Mouse (Mus musculus) kidney, adult 11 months (tissue): Measurements from ENCODE around the gene Pla2g2e.
"Not testable (repeated sequence)": the region's sequence is repeated elsewhere in the genome, so short reads cannot be mapped to it uniquely, and the experiment has no call there.

Experiments
- DNase-seq: peaks from one replicate; pipeline ENCODE4 v3.0.0; 2022

Gene Pla2g2e

DNA sequence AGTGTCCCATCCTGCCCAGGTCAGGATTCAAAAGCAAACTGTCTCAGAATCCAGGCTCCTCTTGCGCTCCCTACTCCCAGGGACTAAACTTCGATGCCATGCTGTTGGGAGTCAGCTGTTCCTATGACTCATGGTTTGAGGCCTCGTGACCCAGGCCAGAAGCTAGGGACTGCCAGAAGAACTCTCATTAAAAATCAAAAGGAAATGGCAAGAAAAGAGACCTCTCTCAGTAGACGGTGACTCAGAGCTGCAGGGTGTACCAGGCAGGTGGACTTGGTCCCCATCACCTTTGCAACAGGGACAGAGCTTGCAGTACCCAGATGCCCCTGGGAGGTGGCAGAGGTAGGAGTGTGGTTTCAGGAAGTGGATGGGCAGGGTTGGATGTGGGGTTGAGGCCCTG, at the start of gene Pla2g2e:
Pla2g2e (plus strand) TSS at position 212 of the 400 bp plus-strand sequence.
- DNase-seq: no peak

DNA sequence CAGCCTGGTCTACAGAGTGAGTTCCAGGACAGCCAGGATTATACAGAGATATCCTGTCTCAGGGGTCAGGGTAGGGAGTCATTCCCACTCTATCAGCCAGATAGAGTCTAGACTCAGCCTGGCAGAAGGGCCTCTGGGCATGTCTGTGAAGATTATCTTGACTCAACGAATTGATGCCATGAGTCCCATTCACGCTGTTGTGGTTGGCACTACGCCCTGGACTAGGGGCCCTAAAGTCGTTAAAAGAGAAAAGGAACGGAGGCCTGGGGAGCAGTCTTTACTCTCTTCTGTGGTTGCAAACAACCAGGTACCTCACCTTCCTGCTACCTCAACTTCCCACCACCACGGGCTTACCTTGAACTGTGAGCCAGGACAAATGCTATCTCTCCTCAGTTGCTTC, 37.9 kb upstream of the Pla2g2e start:
- no peak for DNase-seq

DNA sequence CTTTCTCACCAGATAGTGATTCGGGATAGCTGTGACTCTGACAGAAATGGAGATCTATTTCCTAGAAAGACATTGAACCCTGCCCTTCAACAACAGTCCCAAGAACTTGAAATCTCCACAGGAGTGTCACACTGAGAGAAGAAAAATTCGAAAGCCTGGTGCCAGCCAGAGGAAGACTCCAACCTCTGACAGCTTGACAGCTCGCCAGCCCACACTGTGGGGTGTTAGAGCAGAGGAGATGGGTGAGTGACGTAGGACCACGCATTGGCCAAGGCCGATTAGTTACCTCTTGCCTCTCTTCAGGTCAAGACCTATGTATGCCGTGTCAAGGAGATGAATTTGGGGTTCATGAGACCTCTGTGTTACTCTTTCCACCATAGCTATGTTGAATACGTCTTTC, 37.0 kb upstream of the Pla2g2e start:
- DNase-seq: no peak

DNA sequence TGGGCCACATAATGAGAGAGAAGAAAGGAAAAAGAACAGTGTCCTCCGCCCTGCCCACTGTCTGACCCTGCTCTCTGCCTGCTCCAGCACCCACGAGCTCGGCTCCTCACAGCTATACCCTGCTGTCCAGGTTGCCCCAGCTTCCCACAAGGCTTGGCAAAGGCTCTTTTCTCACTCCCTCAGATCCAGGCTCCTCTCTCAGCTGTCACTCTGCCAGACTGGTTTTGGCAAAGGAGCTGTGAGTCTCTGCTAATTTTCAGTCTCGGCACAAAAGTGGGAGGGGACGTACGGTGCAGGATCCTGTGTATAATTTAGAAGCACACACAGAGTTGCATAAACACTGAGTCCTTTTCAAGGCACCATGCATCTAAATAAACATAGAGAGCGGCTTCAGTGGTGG, 36.4 kb upstream of the Pla2g2e start:
- no peak for DNase-seq

DNA sequence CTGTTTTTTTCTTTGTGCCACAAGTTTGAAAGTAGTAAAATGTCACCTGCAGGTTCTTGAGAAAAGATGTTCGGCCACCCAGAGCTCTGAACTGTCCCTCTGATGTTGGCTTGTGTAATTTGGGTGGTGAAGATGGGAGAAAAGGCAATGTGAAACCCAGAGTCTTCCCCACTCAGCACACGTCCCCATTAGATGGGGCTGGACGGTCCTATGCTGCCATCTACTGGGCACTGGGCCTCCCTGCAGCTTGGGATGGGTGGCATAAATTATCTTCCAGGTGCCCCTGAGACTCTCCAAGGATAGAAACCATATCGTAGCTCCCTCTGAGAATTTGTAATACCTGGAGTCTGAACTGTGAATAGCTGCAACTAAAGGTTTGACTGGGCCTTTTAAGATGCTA, 26.3 kb upstream of the Pla2g2e start:
- DNase-seq: peak; percentile 24

DNA sequence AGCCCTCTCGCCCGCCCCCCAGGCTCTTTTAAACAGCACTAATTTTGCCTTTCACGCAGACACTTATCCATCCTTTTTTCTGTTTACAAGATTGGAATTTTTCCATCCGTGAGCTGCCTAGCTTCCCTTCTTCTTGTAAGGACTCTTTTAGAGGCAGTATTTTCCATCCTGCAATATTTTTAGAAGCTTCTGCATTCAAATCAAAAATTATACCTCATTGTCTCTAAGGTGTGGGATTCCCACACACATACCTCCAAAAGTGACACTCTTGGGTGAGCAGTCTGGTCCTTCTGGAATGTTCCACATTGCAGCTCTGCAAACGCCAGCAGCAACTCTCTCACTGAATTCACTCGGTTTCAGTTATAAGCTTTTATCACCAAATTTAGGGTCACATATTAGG, 24.8 kb upstream of the Pla2g2e start:
- DNase-seq: no peak

DNA sequence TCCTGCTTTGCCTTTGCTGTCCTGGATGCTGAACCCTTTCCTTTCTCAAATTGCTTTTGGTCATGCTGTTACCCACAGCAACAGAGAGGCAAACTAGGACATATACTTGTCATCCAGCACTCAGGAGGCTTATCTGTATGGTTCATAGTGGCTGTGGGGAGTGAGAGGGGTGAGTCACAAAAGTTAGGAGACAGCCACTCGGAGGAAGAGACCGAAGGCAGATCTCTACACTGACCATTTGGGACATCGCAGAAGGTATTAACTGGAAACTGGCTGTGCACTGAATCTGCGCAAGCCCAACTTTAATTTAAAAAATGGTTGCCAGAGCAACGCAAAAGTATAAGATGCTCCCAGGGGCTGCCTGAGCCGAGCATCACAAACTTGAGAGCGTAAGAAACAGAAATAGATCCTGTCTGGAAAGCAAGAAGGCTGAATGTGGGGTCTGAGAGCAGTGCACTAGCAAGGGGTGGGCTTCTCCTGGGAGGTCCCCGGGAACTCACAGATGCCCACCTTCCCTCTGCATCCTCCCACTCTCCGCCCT, 22.6 kb upstream of the Pla2g2e start:
- DNase-seq: no peak

DNA sequence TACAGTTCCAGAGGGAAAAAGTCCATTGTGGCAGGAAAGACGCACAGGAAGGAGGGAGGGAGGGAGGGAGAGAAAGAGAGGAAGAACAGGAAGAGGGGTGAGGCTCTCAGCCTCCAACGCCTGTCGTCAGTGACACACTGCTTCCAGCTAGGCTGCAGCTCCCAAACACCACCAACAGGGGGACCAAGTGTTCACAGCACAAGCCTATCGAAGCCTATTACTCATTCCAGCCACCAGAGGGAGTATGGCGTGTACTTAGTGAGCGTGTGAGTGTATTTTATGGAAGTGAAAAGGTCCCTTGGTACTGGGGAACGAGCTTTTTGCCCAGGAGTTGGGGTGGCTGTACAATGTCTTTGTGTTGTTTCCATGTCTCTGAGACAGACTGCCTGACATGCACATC, 21.3 kb upstream of the Pla2g2e start:
- DNase-seq: peak; percentile 55

DNA sequence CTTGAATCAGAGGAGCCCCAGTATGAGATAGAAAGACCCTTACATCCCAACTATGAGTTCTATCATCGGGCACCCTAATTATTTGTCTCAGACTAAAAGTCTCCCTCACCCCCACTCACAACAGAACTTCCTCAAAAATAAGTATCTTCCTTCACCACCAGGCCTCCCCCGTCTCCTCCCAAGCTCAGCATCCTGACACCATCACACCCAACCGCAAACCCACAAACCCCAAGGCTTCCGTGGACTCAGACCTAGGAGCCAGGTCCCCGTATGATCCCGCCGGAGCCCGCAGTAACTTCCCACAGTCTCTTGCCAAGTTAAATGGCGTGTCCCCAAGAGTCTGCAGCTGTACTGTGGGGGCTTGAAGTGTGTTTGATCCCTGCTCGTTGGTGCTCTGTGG, 20.2 kb upstream of the Pla2g2e start:
- no peak for DNase-seq

DNA sequence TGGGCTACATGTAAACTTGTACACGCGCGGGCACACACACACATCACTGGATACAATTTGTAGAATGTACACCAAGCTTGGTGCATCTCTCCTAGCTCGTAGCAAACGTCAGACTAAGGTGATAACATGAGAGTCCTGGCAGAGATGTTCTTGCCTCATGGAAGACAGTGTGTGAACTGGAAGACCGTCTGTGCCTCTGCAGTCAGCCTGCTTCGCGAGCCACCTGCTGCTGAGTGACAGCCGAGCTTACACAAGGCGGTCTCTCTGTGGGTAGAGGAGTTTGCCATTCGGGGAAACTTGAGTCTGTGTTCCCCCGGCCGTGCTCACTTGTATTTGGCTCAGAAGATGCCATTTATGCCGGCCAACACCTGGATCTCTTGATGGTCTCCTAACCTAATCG, 19.3 kb upstream of the Pla2g2e start:
- DNase-seq: no peak

DNA sequence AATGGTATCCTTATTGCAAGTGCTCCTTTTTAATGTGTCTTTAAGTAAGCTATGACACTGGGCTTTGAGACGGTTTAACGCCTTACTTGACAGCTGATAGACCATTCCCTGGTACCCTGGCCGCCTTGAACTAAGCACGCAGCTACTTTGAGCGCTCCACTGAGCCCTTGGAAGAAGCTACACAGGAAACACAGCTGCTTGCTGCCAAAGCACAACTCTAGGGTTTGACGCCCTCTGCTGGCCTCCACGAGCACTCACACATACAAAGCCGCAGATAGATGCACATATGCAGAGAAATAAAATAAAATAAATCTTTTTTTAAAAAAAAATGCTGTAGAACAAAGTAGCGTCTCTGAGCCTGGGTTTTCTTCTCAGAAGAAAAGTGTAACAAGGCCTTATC, 18.5 kb upstream of the Pla2g2e start:
- no peak for DNase-seq

DNA sequence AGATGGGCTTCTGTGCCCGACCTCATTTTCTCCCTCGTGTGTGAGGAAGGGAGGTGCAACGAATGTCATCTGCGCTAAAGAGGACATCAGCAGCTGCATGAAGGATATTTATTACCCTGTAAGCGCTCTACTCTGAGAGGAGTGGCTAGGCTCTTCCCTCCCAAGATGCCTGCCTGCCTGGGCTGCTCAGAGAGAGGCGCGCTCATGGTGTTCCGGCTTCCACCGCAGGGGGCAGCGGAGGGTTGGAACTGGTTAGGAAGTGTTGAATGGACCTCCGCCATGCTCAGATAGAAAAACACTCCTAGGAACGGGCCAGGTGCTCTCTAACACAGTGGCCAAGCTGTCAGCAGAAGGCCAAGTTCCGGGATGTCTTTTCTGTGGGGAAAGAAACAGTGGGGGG, 18.0 kb upstream of the Pla2g2e start:
- peak; percentile 45 for DNase-seq

DNA sequence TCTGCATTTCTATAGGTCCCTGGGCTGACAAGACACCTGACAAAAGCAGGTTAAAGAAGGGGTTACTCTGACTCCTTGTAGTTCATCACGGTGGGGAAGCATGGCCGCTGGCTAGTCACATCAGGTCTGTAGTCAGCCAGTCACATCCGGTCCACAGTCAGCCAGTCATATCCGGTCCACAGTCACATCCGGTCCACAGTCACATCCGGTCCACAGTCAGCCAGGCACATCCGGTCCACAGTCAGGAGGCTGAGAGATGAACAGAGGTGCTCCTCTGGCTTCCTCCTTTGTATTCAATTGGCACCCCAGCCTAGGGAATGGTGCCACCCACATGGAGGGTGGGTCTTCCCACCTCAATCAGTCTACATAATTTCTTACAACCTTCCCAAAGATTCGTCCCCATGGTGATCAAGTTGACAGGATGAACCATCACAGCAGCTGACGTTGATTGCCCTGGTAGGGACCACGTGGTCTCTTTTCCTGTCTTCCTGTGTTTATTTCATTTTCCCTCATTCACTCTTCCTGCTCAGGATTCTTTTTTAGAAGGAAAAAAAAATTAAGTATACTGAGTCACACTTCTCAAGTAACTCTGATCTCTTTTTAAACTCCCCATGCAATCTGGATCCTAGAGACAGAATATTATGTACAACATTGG, 14.3 kb upstream of the Pla2g2e start, which contains the start of gene Pla2g5:
Pla2g5 (minus strand) TSS at position 139 of the 655 bp plus-strand sequence.
- DNase-seq: no peak

DNA sequence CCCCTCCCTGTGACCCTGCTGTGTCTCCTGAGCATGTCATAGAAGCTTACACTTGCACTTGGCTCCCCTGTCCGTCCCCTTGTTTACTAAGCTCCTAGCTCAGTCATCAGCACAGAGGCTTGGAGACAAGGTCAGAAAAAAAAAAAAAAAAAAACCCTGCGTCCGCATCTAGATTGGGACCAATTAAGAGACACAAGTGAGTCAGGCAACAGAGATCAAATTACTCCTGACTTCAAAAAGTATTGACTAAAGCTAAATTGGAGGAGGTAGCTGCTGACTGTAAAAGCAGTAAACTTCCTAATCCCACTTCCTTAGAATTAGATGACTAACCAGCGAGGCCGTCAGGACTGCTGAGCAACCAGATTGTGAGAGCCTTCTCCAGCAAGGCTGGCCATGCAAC, 12.7 kb upstream of the Pla2g2e start:
- no peak for DNase-seq

DNA sequence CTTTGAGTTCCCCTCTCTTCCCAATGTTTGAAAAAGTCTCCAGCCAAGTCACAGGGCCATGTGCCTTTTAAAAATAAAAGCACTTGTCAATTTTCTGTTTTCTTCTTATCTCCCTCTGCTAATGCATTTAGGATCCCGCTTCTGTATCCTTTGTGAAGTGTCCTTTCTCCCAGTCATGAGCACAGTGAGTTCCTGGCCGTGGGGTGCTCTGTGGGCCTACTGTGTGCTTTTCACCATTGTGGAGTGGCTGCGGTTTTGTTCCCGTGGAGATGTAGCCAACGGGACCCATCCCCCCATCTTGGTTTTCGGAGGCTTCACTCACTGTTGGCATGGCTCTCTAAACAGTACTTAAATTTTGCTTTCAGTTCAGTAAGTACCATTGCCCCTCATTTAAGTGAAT, 11.8 kb upstream of the Pla2g2e start:
- no peak for DNase-seq

DNA sequence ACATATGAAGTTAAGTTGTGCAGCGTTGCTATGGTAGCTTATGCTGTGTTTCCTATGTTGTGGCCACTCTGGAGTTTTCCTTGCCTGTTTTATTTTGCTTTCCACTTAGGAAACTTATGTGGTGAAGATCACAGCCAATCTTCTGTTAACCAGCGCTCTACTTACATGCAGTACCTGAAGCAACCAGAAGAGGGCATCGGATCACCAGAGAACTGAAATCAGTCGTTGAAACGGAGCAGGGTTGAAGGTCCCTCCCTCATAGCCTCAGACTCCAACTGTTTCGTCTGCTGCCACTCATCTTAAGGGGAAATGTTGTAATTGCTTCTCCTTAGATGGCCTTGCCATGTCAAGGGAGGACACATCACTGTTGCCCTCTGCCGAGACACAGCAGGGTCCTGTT, 11.3 kb upstream of the Pla2g2e start:
- peak; percentile 54 for DNase-seq

DNA sequence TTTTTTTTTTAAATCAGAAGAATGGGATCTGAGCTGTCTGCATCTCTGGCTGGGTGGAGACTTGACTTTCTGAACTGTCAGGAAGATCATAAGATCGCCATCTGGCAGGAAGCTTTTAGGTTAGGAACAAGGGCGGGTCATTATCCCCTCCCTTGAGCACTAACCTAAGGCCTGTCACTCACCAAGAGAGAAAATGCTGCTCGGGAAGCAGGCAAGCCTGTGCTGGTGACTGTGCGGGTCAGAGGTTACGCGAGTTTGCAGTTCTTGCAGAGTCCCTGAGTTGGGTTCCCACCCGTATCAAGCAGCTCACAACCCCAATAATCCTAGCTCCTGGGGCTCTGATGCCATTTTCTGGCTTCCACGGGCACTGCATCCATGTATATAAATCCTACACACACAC, 9.1 kb upstream of the Pla2g2e start:
- DNase-seq: no peak

DNA sequence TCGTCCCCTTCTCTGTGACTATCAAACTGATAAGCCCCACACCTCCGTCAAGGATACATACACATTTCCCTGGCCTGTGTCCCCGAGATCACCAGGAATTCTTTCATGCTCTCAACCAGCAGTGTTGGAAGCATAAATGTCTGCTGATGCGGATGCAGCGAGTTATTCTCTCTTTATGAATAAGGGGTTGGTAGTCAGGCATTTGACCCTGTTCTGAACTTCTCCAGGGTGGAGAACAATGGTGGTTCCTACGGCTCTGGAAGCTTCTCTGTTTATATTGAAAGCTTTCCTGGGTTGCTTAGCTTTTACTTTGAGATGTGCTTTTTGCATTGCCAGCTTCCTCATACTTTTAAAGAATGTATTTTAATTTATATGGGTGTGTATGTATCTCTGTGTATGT, 3.9 kb upstream of the Pla2g2e start, which contains the start of gene Gm13030:
Gm13030 (minus strand) TSS at position 101 of the 400 bp plus-strand sequence.
- DNase-seq: no peak

DNA sequence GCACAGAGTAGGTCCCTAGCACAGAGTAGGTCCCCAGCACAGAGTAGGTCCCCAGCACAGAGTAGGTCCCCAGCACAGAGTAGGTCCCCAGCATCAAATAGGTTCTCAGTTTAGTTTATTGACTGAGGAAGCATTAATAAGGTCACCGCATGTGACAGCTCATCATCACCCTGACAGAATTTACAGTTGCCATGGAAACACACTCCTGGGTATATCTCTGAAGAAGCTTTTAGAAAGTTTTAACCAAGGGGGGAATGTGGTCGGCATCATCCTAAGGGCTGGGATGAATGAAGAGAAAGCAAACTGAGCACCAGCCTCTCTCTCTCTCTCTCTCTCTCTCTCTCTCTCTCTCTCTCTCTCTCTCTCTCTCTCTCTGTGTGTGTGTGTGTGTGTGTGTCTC, 2.5 kb upstream of the Pla2g2e start:
- not testable (repeated sequence) for DNase-seq

DNA sequence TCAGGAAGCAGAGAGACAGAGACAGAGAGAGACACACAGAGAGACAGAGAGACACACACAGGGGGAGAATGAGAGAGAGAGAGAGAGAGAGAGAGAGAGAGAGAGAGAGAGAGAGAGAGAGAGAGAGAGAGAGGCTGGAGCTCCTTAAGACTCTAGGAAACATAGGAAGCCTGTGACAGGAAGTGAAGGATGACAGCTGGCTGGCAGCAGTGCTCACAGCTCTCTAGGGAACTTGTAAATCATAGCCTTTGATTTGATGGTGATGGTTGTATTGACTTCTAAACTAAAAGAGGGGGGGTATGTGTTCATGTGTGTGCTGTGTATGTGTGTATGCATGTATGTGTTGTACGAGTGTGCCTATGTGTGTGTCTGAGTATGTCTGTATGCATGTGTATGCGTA, 1.8 kb upstream of the Pla2g2e start:
- DNase-seq: no peak

DNA sequence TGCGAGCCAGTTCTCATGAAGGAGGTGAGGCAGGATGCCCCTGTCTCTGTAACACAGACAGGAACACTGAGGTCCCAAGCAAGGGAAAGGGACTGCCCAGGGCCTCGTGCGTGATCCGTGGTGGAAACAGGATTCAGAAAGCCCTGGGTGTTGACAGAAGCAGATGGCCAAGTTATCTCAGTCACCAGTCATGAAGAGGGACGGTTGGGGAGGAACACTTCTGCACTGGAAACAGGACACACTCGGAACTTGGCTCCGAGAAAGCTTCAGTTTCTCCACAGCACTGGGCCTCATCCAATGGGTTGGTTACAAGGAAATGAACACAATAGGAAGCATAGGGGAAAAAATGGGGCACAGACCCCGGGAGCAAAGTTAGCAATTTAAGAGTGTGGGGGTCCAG, 1.0 kb downstream of the Pla2g2e start:
- DNase-seq: no peak

DNA sequence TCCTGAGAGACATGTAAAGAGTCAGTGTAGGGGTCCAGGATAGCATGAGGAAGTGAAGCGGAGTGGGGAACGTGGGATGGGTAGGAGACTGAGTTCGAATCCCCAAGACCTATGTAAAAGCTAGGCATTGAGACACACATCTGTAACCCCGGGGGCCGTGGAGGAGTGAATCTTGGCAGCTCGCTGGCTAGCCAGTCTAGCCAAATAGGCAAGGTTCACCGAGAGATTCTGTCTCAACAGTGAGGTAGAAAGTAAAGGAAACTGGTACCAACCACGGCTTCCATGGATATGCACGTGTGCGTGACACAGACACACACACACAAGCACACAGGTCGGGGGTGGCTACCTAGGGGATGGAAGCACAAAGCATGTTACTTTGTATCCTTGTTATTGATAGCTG, 2.1 kb downstream of the Pla2g2e start:
- DNase-seq: no peak

DNA sequence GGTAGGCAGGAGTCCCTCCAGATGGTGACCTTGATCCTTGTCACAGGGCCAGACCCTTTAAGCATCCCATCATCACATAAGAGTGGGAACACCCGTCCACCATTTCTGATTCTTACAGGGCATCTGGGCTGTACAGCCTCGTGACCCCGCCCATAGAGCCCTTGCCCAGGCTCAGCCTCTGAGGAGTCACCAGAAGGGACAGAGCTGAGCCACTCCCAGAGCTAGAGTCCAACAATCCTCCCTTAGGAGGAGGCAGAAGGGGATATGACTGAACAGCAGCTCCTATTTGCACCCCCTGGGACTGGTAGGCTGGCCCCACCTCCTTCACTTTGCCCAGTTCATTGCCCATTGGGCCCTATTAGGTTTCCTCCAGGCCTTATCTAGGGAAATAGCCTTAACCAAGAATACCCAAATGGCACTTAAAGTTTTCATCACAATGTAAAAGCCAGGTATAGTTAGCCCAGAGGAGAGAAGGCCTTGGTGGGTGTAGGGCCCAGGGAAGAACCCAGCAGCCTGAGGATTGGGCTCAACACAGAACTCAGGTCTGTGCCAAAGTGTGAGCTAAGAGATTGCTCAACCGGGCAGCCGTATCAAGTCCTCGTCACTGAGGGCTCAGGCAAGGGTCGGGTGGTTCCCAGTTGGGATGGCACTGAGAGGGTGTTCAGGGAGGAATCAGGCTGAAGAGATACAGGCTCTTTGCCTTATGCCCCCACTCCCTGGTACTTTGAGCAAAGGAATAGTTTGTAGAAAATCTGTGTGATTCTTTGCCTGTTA, 3.3 kb downstream of the Pla2g2e start:
- no peak for DNase-seq

DNA sequence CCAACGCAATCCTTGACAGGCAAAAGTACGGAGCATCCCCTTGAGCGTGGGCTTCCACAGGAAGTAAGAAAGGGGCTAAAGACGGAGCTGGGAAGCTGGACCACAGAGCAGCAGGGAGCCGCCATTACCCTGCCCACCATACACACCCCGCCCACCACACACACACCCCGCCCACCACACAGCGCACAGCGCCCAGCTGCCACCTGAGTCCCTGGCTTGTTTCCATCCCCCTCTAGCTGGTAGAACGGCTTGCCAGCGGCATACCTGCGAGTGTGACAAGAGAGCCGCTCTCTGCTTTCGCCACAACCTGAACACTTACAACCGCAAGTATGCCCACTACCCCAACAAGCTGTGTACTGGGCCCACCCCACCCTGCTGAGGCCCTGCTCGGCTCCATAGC, 4.4 kb downstream of the Pla2g2e start:
- DNase-seq: no peak
